Mouse (Mus musculus) layer of hippocampus, postnatal 10 days (tissue): ENCODE measurements at regions not wholly inside any gene's neighbourhood (a gene's known extent, or its start where the extent isn't known, plus 50 kb on each side); places are given as distances from the start of the nearest gene placed in this dataset.

ENCODE experiments used
- DNase-seq, 2 experiments: peaks; one replicate each; pipeline ENCODE4 v3.0.0; 2021; ENCODE audit warnings: low spot score in 2 of 2

- DNase-seq, result no peak
Observed at GRCm38 (mm10) chr8:116314429-116315092, 190.2 kb upstream of the Dynlrb2 start.

GRCm38 (mm10) chr8:116298891-116299290 is 205.9 kb upstream of the Dynlrb2 start:
- no peak for DNase-seq

GRCm38 (mm10) chr8:116290671-116291245 is 214.0 kb upstream of the Dynlrb2 start:
- DNase-seq, result no peak

- DNase-seq, result no peak
Observed at GRCm38 (mm10) chr8:116289237-116289636, 215.5 kb upstream of the Dynlrb2 start.

GRCm38 (mm10) chr8:116283990-116284389 is 220.8 kb upstream of the Dynlrb2 start:
- DNase-seq, result no peak

- no peak for DNase-seq
Observed at GRCm38 (mm10) chr8:116282341-116282740, 222.4 kb upstream of the Dynlrb2 start.

- no peak for DNase-seq
Observed at GRCm38 (mm10) chr8:116275014-116275413, 229.8 kb upstream of the Dynlrb2 start.

GRCm38 (mm10) chr8:116271238-116271637 is 233.5 kb upstream of the Dynlrb2 start:
- DNase-seq, result no peak

- no peak for DNase-seq
Observed at GRCm38 (mm10) chr8:116269393-116269792, 235.4 kb upstream of the Dynlrb2 start.

GRCm38 (mm10) chr8:116268685-116269084 is 236.1 kb upstream of the Dynlrb2 start:
- DNase-seq, result no peak

- DNase-seq, result peak; percentile 27 to 52
Observed at GRCm38 (mm10) chr8:116268161-116268560, 236.6 kb upstream of the Dynlrb2 start.

- no peak for DNase-seq
Observed at GRCm38 (mm10) chr8:116267021-116267420, 237.8 kb upstream of the Dynlrb2 start.

- DNase-seq, result no peak
Observed at GRCm38 (mm10) chr8:116265591-116265990, 239.2 kb upstream of the Dynlrb2 start.

GRCm38 (mm10) chr8:116264078-116264477 is 240.7 kb upstream of the Dynlrb2 start:
- no peak for DNase-seq

GRCm38 (mm10) chr8:116261286-116261685 is 243.5 kb upstream of the Dynlrb2 start:
- DNase-seq, result no peak

- no peak for DNase-seq
Observed at GRCm38 (mm10) chr8:116255398-116255797, 249.4 kb upstream of the Dynlrb2 start.

GRCm38 (mm10) chr8:116252455-116253216 is 252.1 kb upstream of the Dynlrb2 start:
- DNase-seq, result no peak

GRCm38 (mm10) chr8:116248398-116248797 is 256.4 kb upstream of the Dynlrb2 start:
- DNase-seq, result no peak

- DNase-seq, result no peak
Observed at GRCm38 (mm10) chr8:116243493-116243892, 261.3 kb upstream of the Dynlrb2 start.

GRCm38 (mm10) chr8:116242972-116243371 is 261.8 kb upstream of the Dynlrb2 start:
- no peak for DNase-seq

GRCm38 (mm10) chr8:116241987-116242242 is 262.9 kb upstream of the Dynlrb2 start:
- no peak for DNase-seq

- no peak for DNase-seq
Observed at GRCm38 (mm10) chr8:116241146-116241986, 263.4 kb upstream of the Dynlrb2 start.
